Mouse (Mus musculus): ENCODE data around the gene Bloc1s3.

Gene Bloc1s3

GRCm38 (mm10) chr7:19477624-19478384 is 30.4 kb downstream of the Bloc1s3 start:
- DNase-seq (ENCODE audit: low read depth, low spot score), result no peak

DNA sequence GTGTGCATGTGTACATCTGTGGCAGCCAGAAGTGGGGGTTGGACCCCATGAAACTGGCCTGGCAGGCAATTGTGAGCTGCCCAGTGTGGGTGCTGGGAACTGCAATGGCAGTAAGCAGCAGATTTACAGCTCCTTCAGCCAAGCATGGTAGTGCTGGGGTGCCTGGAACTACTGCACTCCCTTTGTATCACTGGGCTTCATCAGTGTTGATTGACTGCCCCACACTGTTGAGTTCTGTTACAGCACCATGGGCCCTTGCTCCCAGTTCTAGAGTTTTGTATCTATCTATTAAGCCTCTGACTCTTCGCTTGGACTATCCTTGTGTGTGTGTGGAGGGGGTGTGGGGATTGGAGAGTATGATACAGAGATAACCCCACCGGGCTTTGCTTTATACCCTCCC is 31.1 kb downstream of the Bloc1s3 start:
- DNase-seq (ENCODE audit: low read depth, low spot score), result no peak

DNA sequence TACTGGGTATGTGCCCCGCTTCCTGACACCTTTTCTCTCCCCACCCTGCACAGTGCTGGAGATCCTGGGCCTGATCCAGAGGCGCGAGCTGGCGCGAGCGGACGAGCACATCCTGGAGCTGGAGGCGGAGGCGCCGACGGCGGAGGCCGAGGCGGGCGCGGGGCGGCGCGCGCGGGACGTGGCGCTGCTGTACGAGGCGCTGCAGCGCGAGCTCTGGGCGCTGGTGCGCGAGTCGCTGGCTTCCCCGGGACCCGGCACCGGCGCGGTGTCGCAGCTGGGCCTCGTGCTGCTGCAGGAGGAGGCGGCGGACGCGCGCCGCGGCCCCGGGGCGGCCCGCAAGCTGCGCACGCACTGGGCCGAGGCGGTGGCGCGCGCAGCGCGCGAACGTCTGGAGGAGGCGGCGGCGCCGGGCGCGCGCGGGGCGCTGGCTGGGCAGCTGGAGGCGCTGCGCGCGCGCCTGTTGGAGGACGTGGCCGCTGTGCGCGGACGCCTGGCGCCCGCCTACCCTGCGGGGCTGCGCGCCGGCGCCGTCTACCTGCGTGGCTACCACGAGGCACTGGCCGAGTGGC is 34.2 kb downstream of the Bloc1s3 start:
- no peak for DNase-seq (ENCODE audit: low read depth, low spot score)

- no peak for DNase-seq (ENCODE audit: low read depth, low spot score)
Measured at GRCm38 (mm10) chr7:19472403-19472802, 35.8 kb downstream of the Bloc1s3 start.

DNA sequence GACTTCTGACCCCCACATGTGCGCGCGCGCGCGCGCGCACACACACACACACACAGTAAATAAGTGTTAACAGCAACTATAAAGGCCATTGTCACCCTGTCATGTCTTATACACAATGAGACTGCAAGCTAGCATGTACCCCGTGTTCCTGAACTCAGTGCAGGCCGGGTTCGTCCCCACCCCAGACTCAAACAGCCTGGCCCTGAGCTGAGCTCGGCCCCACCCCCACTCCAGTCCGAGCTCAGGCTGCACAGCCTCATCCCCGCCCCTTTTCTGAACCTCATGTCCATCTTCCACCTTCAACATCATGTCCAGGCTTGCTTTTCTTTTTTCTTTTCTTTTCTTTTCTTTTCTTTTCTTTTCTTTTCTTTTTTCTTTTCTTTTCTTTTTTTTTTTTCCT is 37.9 kb downstream of the Bloc1s3 start:
- no peak for DNase-seq (ENCODE audit: low read depth, low spot score)

DNA sequence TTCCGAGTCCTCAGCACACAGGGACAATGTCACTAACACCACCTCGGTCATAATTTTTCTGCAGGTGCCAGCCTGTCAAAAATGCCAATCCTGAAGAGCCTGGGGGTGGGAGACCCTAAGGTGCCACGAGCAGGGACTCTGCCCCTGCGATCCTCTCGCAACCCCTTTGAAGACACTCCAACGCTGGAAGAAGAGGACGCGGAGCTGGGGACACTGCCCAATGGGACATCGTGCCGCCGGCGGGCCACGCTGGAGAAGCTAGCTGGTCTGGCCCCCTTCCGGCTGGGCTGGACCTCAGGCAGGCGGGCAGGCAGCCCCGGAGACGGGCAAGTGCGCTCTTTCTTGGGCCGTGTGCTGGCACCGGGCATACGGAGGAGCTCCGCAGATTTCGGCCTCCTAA is 38.8 kb downstream of the Bloc1s3 start:
- DNase-seq (ENCODE audit: low read depth, low spot score), result no peak

- no peak for DNase-seq (ENCODE audit: low read depth, low spot score)
Measured at GRCm38 (mm10) chr7:19468279-19468678, 39.9 kb downstream of the Bloc1s3 start.

GRCm38 (mm10) chr7:19467638-19468037 is 40.5 kb downstream of the Bloc1s3 start:
- no peak for DNase-seq (ENCODE audit: low read depth, low spot score)

DNA sequence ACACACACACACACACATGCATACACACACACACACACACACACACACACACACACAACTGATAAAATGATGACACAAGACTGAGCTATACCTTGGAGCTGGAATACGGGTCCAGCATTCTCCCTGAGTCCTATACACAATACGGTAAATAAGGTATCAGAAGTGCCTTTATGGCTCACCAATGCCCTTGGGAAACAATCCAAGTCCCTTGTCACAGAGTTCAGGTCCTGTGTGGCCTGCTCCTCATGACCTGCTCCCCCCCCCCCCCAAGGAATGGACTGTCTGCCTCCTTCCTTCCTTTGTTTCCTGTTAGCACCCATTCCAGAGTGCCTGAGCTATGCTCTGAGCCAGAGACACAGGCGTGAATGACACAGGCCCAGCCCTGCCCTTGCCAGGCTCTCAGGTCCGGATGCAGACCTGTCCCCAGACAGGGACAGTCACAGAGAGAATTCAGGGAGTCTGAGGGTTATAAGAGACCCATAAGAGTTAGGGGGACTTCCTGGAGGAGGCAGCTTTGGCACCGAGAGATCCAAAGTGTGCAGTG is 41.5 kb downstream of the Bloc1s3 start:
- DNase-seq (ENCODE audit: low read depth, low spot score), result no peak

DNA sequence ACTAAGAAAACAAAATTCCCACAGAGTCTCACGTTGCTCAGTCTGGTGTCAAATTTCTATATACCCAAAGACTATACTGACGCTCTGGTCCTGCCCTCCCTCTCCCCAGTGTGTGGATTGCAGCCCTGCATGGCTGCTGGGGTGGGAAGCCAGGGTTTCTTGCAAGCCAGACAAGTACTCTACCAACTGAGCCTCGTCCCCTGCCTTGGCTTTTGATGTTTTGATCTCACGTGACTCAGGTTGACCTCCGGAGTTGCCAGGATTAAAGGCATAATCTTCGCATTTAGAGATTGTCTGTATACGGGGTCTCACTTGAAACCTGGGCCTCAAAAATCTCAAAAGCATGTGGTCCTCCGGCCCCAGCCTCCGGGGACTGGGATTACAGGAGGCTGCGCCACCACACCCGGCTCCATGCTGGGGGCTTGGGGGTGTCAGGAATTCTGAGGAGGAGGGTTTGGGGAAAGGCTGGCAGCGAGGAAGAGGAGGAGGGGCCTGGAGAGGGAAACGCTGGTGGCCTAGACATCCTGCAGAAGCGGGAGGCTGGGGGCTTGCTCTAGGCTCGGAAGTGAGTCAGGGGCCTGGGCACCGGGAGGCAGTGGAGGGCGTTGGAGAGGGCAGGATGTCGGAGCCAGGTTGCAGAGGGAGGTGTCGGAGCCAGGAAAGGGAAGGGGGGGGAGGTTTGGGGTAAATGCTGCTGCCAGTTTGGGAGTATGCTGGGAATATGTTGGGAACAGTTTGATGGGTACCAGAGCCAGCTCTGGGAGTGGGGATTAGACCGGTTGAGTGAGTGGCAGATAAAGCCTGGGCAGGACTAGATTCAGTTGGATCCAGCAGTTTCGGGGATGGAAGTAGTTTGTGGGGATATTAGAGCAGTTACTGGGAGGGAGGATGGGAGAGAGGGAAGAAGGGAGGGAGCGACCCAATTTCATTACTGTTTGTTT is 43.5 kb downstream of the Bloc1s3 start:
- no peak for DNase-seq (ENCODE audit: low read depth, low spot score)

DNA sequence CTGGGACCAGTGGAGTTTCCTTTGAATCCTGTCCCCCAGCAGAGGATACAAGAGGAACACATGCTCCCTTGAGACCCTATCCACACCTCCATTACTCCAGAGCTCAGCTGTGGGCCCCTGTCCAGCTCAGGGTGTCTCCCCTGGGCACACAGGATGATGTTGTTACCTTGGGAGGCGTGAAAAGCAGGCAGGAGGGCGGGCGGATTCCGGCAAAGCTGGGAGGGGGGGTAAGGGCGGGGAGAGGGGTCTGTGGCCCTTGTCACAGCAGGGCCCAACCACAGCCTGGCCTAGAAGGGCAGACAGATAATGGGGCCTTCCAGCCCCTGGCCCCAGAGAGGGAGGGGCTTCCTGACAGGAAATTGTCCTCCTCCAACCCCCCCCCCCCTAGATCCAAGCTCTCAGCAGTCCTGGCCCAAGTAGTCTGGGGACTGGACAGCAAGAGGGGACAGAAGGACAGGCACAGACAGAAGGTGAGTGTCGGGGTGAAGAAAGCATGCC is 45.2 kb downstream of the Bloc1s3 start, which contains the start of gene Exoc3l2:
TSS of gene Exoc3l2 (plus strand) at position 448 of the 498 bp plus-strand sequence.
- no peak for DNase-seq (ENCODE audit: low read depth, low spot score)

DNA sequence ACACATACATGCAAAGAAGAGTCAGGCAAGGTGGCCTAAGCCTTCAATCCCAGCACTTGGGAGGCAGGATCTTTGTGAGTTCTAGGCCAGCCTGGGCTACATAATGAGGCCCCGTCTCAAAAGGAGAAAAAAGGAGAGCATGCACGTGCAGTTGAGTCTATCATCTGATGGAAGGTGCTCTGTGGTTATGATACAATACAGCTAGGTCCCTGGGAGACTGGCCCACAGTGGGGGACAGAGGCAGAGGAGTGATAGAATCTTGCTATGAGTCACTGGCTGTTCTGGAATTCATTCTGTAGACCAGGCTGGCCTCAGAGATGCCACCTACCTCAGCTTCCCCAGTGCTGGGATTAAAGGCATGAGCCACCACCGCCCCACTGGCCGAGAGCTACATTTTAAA is 45.7 kb downstream of the Bloc1s3 start:
- no peak for DNase-seq (ENCODE audit: low read depth, low spot score)

DNA sequence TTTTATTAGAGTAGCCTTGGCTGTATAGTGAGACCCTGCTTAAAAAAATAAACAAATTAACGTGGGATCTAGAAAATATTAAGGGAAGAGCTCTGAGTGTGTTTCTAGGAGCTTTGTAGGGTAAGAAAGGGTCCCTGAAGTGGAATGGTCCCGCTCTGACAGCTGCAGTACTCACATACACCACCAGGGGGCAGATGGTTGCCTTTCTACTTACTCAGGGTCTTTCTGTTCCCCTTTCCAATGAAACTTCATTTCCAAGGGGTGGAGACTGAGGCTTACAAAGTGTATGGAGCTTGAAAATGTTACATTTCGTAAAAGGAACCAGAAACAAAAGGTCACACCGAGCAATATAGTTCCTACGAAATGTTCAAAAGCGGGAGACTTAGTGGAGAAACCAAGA is 46.7 kb downstream of the Bloc1s3 start:
- DNase-seq (ENCODE audit: low read depth, low spot score), result no peak

- no peak for DNase-seq (ENCODE audit: low read depth, low spot score)
Measured at GRCm38 (mm10) chr7:19460500-19460899, 47.7 kb downstream of the Bloc1s3 start.

- DNase-seq (ENCODE audit: low read depth, low spot score), result no peak
Measured at GRCm38 (mm10) chr7:19459144-19459870, 48.9 kb downstream of the Bloc1s3 start.

- DNase-seq (ENCODE audit: low read depth, low spot score), result no peak
Measured at GRCm38 (mm10) chr7:19458591-19459111, 49.5 kb downstream of the Bloc1s3 start, which contains the start of gene Mark4. Gene Mark4, minus strand, starts transcription at chr7:19458821.

- DNase-seq (ENCODE audit: low read depth, low spot score), result no peak
Measured at GRCm38 (mm10) chr7:19458072-19458486, 50.1 kb downstream of the Bloc1s3 start.

GRCm38 (mm10) chr7:19457414-19458071 is 50.6 kb downstream of the Bloc1s3 start:
- DNase-seq (ENCODE audit: low read depth, low spot score), result no peak

GRCm38 (mm10) chr7:19456628-19457027 is 51.5 kb downstream of the Bloc1s3 start:
- DNase-seq (ENCODE audit: low read depth, low spot score), result no peak

DNA sequence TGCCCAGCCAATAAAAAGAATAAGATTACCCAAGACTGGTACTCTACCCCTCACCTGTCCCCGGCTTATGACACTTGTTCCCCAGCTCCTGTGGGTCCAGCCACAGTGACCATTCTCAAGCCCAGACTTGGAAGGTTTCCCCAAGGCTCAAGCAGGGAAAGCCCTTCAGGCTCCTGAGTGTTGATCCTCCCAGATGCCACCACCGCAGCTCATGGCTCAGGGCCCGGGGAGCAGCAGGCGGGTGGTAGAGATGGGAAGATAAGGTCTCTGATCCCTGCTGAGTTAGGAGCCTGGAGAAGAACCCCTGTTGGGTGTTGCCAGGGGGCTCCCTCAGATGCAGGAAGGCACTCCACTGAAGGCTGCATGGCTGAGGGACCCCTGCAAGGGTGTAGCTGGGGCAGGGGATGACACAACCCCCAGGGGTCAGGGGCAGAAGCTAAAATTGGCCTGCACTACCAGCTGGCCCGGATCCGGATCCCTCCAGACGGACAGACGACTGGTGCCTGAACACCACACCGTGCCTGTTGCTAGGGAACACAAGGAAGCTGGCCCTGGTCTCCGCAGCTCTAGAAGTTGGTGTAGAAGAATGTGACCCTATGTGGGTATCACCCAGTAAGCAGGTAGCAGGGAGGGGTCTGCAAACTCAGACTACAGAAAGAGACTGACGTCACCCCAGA is 52.2 kb downstream of the Bloc1s3 start:
- no peak for DNase-seq (ENCODE audit: low read depth, low spot score)
